Mouse (Mus musculus) thymus, adult 2 months (tissue): ENCODE measurements around the gene Vps18. TPM values are rescaled to one million over a fixed set of nuclear protein-coding genes. Genes with fewer than 3 reads are reported as not detected.

Source experiments
- DNase-seq: peaks from one replicate; pipeline ENCODE4 v3.0.0; 2021
- H3K27ac ChIP-seq: fragments of 200-500 bp; 2 replicates; pipeline ENCODE4 v1.5.1; 2012; ENCODE audit warnings: low read length, control low read depth; ENCODE audit not compliant: control insufficient read depth, insufficient read depth
- H3K27me3 ChIP-seq: fragments of 200-500 bp; 2 replicates; pipeline ENCODE4 v1.6.1; 2012; ENCODE audit warnings: mild to moderate bottlenecking, low read length, moderate library complexity, mixed read lengths; ENCODE audit not compliant: control insufficient read depth, insufficient read depth
- H3K36me3 ChIP-seq: fragments of 200-500 bp; 2 replicates; pipeline ENCODE4 v1.6.1; 2012; ENCODE audit warnings: mild to moderate bottlenecking, low read length, moderate library complexity; ENCODE audit not compliant: control insufficient read depth, insufficient read depth
- H3K4me1 ChIP-seq: fragments of 200-500 bp; replicated peaks from 2 replicates; pipeline ENCODE4 v1.6.1; 2012; ENCODE audit warnings: low read length; ENCODE audit not compliant: control insufficient read depth, insufficient read depth
- H3K4me3 ChIP-seq: fragments of 200-500 bp; 2 replicates; pipeline ENCODE4 v1.5.1; 2012; ENCODE audit warnings: mild to moderate bottlenecking, low read length, control low read depth, moderate library complexity; ENCODE audit not compliant: control insufficient read depth, insufficient read depth
- CTCF ChIP-seq: fragments of 200-500 bp; IDR thresholded peaks from 2 replicates; pipeline ENCODE4 v1.5.1; 2012; ENCODE audit warnings: mild to moderate bottlenecking, control low read depth, low read length, moderate library complexity, borderline replicate concordance; ENCODE audit not compliant: control insufficient read depth, poor library complexity, insufficient read depth; ENCODE audit errors: extremely low read depth
- POLR2A ChIP-seq: fragments of 200-500 bp; IDR thresholded peaks from 2 replicates; pipeline ENCODE4 v1.6.1; 2012; ENCODE audit warnings: mild to moderate bottlenecking, low read length, control low read depth, moderate library complexity; ENCODE audit not compliant: control insufficient read depth, poor library complexity, insufficient read depth; ENCODE audit errors: extremely low read depth
- WGBS: fragments of 180-500 bp; shearing (Covaris S2); methylation state at CpG from one replicate; pipeline ENCODE4 v1.1.7; 2018; 5-methylcytosine and 5-hydroxymethylcytosine counted together
- polyA plus RNA-seq: library from polyadenylated mRNA; depleted of rRNA; stranded (reverse); fragments of >200 nt; gene quantifications from 2 replicates; pipeline ENCODE4 v1.2.3, GENCODE M21; 2012; rRNA removed

Gene Vps18
- polyA plus RNA-seq = 28.4 and 30.5 TPM in 2 replicates

DNA sequence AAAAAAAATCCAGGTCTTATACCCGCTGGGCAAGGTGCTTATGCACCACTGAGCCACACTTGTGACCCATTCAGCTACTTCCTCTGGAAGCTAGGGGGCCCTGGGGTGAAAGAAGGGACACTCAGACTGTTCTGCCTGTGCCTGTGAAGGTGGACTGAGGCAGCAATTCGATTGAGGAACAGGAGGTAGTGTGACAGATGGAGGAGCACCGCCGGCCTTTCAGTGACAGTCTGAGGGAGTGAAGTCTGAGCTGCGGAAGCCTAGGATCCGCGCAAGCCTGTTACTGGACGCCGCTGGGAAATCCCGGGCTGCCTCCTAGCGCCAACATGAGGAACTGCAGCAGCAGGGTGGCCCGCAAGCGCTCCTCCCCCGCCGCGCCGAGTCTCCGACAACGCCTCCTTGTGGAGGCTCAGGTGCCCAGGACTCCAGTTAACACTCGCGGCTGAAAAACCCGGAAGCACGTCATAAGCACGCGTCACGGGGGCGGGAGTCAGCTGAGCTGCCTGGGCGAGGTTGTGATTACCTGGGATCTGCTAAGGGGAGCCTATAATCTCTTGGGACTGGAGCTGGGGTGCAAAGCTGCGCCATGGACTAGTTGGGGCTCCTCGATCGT is at the start of gene Vps18:
Vps18 (plus strand) TSS at position 471 of the 613 bp plus-strand sequence.
- Histone ChIP-seq H3K4me1 (peaks cover 11% of the 10 kb centered on the region), H3K36me3 (no peaks in the 10 kb centered on the region; the same call in 1 of the 2 replicates), H3K4me3 (peak within 1 kb of the TSS; percentile 67), H3K27ac (peak within 1 kb of the TSS; percentile 14; the same call in 1 of the 2 replicates), H3K27me3 (no peaks in the 10 kb centered on the region)
- WGBS = under 1% methylated on average over 31 of the region's 31 CpGs
- TF ChIP-seq POLR2A = no peak
- TF ChIP-seq CTCF = peak; percentile 99
- DNase-seq = peak; percentile 97

DNA sequence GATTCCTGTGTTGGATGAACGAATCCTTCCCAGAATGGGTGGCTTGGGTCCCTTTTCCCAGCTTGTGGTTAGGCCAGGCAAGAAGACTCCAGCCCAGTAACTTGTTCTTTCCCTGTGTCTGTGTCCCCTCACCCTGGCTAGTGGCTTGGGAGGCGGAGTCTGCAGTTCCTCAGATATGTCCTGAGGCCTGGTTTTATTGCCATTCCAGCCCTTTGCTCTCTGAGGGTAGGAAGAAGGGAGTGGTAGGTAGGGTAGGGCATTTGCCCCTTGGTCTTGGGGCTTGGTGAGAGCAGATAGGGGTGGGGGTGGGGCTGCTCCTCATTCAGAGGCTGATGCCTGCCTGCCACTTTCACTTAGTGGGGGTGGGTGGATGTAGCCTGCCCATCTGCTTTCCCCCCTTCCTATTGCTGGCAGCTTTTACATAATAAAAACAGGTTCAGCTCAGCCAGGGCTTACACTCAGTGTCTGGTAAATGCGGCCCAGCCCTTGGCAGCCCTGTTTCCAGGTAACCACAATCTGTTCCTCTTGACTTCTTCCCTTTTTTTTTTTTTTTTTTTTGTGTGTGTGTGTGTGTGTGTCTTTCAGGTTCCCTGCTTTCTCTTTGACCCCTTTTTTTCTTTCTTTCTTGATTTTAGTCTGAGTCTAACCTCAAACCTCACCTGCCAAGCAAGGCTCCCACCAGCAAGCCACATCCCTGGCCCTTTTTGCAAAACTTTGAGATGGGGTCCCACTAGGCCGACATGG is 48.3 kb upstream of the Vps18 start:
- Histone ChIP-seq H3K4me1 (no peaks in the 10 kb centered on the region), H3K27ac (no peak overlapping the region)
- DNase-seq = no peak

DNA sequence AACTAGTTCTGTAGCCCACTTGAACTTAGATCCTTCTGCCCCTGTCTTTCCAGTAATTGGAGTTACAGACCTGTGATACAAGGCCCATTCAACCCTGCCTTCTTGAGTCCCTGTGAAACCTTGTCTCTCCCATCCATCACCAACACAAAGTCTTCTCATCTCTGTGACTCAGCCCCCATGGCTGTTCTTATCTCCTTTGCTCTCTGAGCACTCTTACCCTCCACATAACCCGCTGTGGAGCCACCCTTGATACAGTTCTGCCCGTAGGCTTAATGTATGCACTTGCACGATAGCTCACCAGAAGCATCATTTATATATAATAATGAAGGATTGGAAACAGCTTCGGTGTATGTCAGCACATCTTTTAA is 47.7 kb upstream of the Vps18 start:
- no peak for DNase-seq
- Histone ChIP-seq H3K4me3 (no peak overlapping the region), H3K27ac (no peak overlapping the region), H3K4me1 (no peaks in the 10 kb centered on the region), H3K36me3 (no peaks in the 10 kb centered on the region), H3K27me3 (no peaks in the 10 kb centered on the region; the same call in 1 of the 2 replicates)
- TF ChIP-seq CTCF (no peak), POLR2A (no peak)
- 90% methylated on average over 4 of the region's 4 CpGs for WGBS

More for the DNA sequence above, 48.3 kb upstream of the Vps18 start:
- Histone ChIP-seq H3K36me3 (no peaks in the 10 kb centered on the region), H3K4me3 (no peak overlapping the region), H3K27me3 (no peaks in the 10 kb centered on the region; the same call in 1 of the 2 replicates)
- 35% methylated on average over 4 of the region's 4 CpGs for WGBS
- no peak for TF ChIP-seq CTCF
- no peak for TF ChIP-seq POLR2A

DNA sequence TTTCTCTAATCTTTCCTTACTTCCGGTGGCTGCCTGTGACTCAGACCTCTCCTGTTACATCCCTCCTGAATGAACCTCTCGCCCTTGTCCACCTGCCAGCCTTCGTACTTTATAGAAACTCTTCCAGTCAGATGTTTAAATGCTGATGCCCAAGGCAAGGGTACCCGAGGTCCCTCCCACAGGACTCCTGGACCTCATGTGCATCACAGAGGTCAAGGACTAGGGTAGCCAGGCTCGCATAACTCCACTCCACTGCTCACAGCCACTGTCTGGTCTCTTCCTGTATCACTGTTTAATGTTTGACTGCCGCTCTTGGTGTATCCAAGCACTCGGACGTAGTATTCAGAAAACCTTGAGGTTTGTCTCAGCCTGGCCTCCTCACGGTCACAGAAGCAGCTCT is 46.0 kb upstream of the Vps18 start:
- no peak overlapping the region for H3K4me3 ChIP-seq
- 89% methylated on average over 9 of the region's 9 CpGs for WGBS
- no peak overlapping the region for H3K27ac ChIP-seq
- no peak for TF ChIP-seq CTCF
- no peak for TF ChIP-seq POLR2A
- no peaks in the 10 kb centered on the region for H3K36me3 ChIP-seq
- no peak for DNase-seq
- no peaks in the 10 kb centered on the region for H3K4me1 ChIP-seq
- no peaks in the 10 kb centered on the region; the same call in 1 of the 2 replicates for H3K27me3 ChIP-seq

DNA sequence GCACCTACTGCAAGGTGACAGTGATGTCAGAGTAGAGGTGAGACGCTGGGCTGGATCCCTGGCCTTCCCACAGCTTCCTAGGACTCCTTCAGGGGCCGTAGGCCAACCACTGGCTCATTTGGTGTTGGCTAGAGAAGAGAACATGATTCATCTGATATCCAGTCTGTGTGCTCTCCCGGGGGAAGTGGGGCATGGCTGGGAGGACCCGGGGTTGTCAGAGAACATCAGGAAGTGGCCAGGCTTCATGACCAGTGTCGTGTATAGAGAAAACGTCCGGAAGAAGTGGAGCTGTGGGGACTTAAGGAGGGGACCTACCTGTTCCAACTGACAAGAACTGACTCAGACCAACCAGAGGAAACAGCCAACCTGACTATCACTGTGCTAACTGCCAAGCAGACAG is 43.3 kb upstream of the Vps18 start:
- no peaks in the 10 kb centered on the region for H3K27me3 ChIP-seq
- no peaks in the 10 kb centered on the region for H3K4me1 ChIP-seq
- no peaks in the 10 kb centered on the region for H3K36me3 ChIP-seq
- 84% methylated on average over 7 of the region's 7 CpGs for WGBS
- DNase-seq = no peak
- H3K4me3 ChIP-seq = no peak overlapping the region
- TF ChIP-seq POLR2A = no peak
- TF ChIP-seq CTCF = no peak
- H3K27ac ChIP-seq = no peak overlapping the region

DNA sequence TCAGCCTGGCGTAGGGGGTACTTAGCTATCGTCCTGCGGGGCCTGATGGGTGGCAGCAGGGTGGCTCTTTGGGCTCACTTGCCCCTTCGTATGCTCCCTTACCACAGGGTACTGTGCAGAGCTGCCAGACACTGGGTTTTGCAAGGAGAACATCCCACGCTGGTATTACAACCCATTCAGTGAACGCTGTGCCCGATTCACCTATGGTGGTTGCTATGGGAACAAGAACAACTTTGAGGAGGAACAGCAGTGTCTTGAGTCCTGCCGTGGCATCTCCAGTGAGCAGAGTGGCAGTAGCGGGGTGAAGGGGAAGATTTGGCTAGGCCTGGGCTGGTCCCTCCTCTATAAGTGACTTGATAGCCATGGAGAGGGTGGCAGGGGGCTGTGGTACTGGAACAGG is 40.6 kb upstream of the Vps18 start:
- Histone ChIP-seq H3K4me1 (0 out of 2 replicates have a peak, but pooled peaks cover 3% of the 10 kb centered on the region), H3K27me3 (no peaks in the 10 kb centered on the region), H3K4me3 (no peak overlapping the region), H3K36me3 (no peaks in the 10 kb centered on the region), H3K27ac (no peak overlapping the region)
- WGBS = 90% methylated on average over 9 of the region's 9 CpGs
- TF ChIP-seq CTCF (no peak), POLR2A (no peak)
- DNase-seq = no peak
